Mouse (Mus musculus) layer of hippocampus, postnatal 10 days (tissue): ENCODE results near the gene Chst2. TPM values are rescaled to one million over a fixed set of nuclear protein-coding genes. Genes with fewer than 3 reads are reported as not detected.

Source experiments
- DNase-seq, 2 experiments: peaks; one replicate each; pipeline ENCODE4 v3.0.0; 2021; ENCODE audit warnings: low spot score in 2 of 2
- total RNA-seq, 2 experiments: library from RNA; stranded (reverse); gene quantifications; 2 replicates each; pipeline ENCODE4 v1.2.3; 2021

The Chst2 gene
- total RNA-seq, 2 experiments from 2014 or later, result 138 to 140 TPM

DNA sequence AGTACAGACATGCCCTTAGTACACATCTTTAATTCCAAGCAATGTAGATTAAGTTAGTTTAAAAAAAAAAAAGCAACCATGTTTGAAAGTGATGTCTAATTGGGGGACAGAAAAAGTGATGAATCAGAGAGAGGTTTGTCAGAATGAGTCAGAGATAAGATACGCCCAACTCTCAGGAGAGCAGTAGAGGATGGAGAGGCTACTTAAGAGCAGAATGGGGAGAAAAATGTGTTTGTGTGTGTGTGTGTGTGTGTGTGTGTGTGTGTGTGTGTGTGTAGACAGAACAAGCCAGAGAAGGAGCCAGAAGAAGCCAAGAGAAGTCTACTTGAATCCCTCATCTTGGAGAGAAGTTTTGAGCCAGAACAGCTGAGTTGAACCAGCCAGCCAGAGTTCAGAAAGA lies 32.8 kb downstream of the Chst2 start:
- DNase-seq, result no peak

DNA sequence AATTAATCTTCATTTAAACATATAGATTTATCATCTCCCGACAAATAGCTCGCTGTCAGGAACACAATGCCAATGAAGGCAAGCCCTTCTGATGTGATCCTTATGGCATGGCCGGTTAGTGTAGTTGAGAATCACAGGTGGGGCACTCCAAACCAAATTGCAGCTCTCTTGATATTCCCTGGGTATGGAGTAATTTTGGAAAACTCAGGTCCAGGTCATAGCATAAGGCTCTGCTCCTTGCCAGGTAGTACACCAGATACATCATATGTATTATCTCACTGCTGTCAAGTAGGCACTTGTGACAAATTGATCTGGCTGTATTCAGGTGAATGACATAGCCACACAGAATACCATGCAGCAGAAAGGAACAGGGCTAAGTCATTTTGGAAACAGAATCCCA lies 40.6 kb downstream of the Chst2 start:
- DNase-seq, result no peak

DNA sequence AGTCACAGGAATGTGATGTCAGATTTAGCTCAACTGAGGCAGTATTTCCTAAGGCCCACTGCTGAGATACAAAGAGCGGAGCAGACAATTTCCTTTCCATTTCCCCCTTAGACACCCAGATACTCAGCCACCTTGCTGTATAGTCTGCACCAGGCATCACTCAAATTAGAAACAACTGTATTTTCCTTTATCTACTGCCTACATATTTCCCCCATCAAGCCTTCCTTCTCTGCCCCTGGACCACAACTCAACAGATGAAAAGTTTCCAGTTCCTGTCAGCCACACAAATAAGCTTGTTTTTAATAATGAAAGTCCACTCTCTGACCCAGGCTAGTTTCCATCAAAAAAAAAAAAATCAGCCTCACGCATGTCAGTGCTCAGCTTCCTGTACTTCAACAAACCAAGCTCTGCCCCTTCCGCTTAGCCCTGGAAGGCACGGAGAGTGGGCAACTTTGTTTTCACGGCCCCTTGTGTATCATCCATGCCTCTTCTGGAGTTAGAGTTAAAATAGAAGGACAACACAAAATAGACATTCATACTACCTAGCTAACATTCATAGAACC lies 52.6 kb downstream of the Chst2 start:
- no peak for DNase-seq

DNA sequence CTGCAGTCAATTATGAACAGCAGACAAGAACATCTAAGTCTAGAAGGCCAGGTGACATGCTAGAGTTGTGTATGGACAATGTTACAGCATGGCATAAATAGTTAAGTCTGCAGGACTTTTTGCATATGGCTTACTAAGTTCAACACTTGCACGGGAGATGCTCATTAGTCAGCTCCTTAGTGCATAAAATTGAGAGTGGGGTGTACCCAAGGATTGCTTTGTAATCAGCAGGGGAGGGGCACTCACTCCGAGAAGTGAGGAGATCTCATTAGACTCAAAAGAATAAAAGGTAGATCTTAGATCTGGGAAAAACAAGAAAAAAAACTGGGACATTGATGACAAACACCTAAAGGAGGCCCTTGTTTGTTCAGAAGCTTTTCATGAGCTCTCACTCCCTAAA lies 54.6 kb downstream of the Chst2 start:
- DNase-seq, result no peak

DNA sequence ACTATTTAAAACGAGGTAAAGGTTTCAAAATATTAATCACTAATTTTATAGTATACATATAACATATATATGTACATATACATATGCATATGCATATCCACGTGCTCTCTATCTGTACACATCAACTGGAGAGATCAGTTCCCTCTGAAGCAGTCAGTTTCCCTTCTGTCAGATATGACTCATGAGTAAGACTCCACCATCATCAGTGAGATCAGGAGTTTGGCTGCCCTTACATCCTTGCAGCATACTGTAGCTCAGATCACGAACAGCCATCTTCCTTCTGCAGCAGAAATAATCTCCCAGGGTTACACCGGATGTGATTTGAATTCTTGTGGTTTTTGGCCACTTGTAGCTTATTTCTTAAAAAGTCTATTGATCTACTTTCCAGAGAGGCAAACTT lies 56.0 kb downstream of the Chst2 start:
- no peak for DNase-seq

Other genes with a start within 250 kb of the Chst2 start
- 10 to 100 TPM; 68.7 to 90.3 TPM for gene U2surp, start 105.3 kb upstream of the Chst2 start, total RNA-seq
- 10 to 100 TPM; 42.6 to 47.8 TPM for gene Paqr9, start 152.9 kb upstream of the Chst2 start, total RNA-seq
- 1 to 10 TPM; 2.1 to 3.1 TPM for gene Pcolce2, start 230.9 kb upstream of the Chst2 start, total RNA-seq